Mouse (Mus musculus) testis, adult 2 months (tissue): Measurements from ENCODE around the gene Polr2e.
"Not testable (repeated sequence)": the region's sequence is repeated elsewhere in the genome, so short reads cannot be mapped to it uniquely, and the experiment has no call there.

Source experiments
- CTCF ChIP-seq: fragments of 200-500 bp; IDR thresholded peaks from 2 replicates; pipeline ENCODE4 v1.5.1; 2012; ENCODE audit warnings: low read depth, mild to moderate bottlenecking, inconsistent platforms, low read length, moderate library complexity; ENCODE audit not compliant: control insufficient read depth, insufficient read depth, insufficient replicate concordance
- POLR2A ChIP-seq: fragments of 200-500 bp; IDR thresholded peaks from 2 replicates; pipeline ENCODE4 v1.6.1; 2012; ENCODE audit warnings: low read depth, mild to moderate bottlenecking, inconsistent platforms, low read length, moderate library complexity; ENCODE audit not compliant: control insufficient read depth

- not testable (repeated sequence) for TF ChIP-seq CTCF, POLR2A
Measured at GRCm38 (mm10) chr10:80054911-80055310, 15.3 kb upstream of the Polr2e start.
